Mouse (Mus musculus) gastrocnemius, adult 2 months (tissue): ENCODE measurements around the gene Syt3. TPM values are rescaled to one million over a fixed set of nuclear protein-coding genes. Genes with fewer than 3 reads are reported as not detected.
A peak's percentile ranks its signal among the peaks of the same experiment; 100 is the strongest.

ENCODE experiments used
- DNase-seq: peaks from one replicate; pipeline ENCODE4 v3.0.0; 2022
- H3K27ac ChIP-seq: fragments of 200-600 bp; 2 replicates; pipeline ENCODE4 v1.8.1; 2022; ENCODE audit warnings: mild to moderate bottlenecking
- H3K4me3 ChIP-seq: fragments of 200-600 bp; 2 replicates; pipeline ENCODE4 v1.8.1; 2022; ENCODE audit warnings: mild to moderate bottlenecking, moderate library complexity
- CTCF ChIP-seq: fragments of 200-600 bp; IDR thresholded peaks from 2 replicates; pipeline ENCODE4 v1.8.1; 2022; ENCODE audit warnings: antibody characterized with exemption, mild to moderate bottlenecking, moderate library complexity
- intact Hi-C: fragments of 180-260 bp; cut with DNase I; formaldehyde crosslinking; loops from one replicate; pipeline ENCODE4 v1.15.1; 2025
- long read RNA-seq, 2 experiments: library from polyadenylated mRNA; stranded (forward); transcript quantifications; one replicate each; pipeline ENCODE4 v2.0.0; 2021
- total RNA-seq, 2 experiments: library from RNA; stranded (reverse); gene quantifications; 2 replicates each; pipeline ENCODE4 v1.2.3; 2021

The Syt3 gene
- total RNA-seq, result 1 to 10 TPM; 2.3 to 3.6 TPM
- long read RNA-seq, experiment 1, partial matches to known transcripts, result 2 of 8 reads
- long read RNA-seq, experiment 1, other reads (novel, unspliced or antisense), result 3 of 8 reads
- long read RNA-seq, experiment 2, partial matches to known transcripts, result 4 of 8 reads
- long read RNA-seq, experiment 2, other reads (novel, unspliced or antisense), result 2 of 8 reads

DNA sequence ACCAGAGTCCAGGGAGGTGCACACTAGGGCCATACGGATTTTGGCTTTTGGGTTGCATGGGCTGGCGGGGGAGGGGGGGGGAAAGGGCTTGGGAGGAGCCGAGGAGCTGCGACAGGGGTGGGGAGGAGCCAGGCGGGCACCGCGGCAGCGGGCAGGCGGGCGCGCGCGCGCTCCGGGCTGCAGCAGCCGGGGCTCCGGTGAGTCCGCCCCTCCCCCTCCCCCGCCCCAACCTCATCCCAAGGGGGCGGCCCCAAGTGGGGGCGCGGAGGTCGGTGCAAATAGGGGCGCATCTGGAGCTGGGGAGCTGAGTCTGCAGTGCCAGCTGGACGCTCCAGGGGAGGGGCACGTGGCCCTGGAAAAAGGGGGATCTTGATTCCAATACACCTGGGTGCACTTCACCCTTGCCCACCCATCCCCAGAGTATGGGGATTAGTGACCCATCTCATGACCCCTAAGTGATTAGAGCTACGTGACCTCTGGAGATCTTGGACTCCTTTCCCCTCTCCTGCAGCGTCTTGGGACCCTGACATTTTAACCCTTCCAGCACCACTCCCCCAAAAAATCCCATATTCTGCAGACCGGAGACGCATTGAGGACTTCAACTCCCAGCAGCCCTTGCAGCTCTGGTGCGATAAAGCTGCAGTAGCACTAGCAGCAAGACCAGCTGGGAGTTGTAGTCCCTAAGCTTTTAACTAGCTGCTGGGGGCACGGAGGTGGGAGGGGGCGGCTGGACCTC lies at the start of gene Syt3:
Gene Syt3, plus strand, starts transcription at position 123 of the 736 bp plus-strand sequence.
- Histone ChIP-seq H3K27ac (peak within 1 kb of the TSS; percentile 71), H3K4me3 (peak within 1 kb of the TSS; percentile 87)
- no peak for TF ChIP-seq CTCF
- DNase-seq, result peak; percentile 74
- intact Hi-C loops, result no loop called here

DNA sequence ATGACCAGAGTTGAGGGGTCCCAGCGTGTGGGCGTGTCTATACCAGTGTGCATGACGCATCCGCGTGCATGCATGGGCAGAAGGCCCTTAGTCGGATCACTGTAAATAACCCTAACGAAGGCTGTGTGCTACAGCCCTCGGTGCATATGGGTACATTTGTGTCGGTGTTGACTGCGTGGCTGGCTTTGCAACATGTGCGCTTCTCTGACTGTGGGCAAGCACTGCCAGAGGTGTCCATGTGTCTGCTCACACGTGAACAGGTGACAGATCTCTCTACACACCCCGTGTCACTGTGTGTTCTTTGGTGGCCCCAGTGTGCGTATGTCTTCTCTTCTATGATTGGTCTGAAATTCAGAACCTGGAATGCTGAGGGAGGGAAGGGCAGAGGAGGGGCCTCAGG lies 49.8 kb upstream of the Syt3 start:
- intact Hi-C loops, result no loop called here
- H3K4me3 ChIP-seq, result no peak overlapping the region
- no peak for TF ChIP-seq CTCF
- no peak overlapping the region for H3K27ac ChIP-seq
- DNase-seq, result no peak

- Histone ChIP-seq H3K27ac (no peak overlapping the region), H3K4me3 (no peak overlapping the region)
- intact Hi-C loops, result no loop called here
- TF ChIP-seq CTCF, result no peak
- DNase-seq, result peak; percentile 37
These were observed 48.6 kb upstream of the Syt3 start for GRCm38 (mm10) chr7:44335031-44335878.

DNA sequence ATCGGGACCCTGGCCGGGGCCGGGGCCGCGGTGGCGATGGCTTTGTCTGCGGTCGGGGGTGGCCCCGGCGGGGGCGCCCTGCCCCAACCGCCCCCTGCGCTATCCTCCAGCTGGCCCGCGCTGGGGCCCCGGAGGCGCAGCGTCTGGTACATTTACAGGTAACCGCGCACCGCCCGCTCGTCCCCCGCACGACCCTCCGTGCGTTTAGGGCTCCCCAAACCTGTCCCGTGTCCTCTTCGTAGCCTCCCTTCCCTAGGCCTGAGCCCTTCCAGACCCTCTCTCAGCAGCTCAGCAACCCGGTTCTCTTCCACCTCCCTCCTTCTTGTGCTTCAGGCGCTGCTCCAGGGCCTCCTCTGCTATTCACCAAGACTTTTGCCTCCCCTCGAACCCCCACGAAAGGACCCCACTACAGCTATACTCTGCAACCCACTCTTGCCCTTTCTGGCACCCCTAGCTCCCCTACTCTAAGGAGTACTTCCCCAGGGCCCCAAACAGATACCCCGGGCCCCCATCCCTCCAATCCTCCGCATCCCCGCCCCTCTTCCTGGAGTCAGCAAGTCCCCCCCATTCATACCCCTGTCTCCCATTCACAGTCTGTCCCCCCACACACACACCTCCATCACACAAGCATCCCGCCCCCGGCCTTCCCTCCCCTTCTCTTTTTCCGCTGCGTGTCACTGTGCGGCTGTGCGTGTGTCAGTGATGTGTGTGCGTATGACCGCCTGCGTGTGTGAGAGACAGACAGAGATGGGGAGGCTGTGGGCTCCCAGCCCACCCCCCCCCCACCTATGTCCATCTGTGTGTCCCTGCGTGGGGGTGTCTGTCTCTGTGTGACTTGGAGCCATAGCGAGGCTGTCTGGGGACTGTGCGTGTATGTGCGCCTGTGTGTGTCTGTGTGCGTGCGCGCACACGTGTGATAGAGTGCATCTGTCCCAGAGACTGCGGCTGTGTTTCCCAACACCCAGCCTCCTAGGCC lies 47.6 kb upstream of the Syt3 start:
- TF ChIP-seq CTCF, result no peak
- intact Hi-C loops, result no loop called here
- Histone ChIP-seq H3K4me3 (no peak overlapping the region), H3K27ac (no peak overlapping the region)
- DNase-seq, result no peak

DNA sequence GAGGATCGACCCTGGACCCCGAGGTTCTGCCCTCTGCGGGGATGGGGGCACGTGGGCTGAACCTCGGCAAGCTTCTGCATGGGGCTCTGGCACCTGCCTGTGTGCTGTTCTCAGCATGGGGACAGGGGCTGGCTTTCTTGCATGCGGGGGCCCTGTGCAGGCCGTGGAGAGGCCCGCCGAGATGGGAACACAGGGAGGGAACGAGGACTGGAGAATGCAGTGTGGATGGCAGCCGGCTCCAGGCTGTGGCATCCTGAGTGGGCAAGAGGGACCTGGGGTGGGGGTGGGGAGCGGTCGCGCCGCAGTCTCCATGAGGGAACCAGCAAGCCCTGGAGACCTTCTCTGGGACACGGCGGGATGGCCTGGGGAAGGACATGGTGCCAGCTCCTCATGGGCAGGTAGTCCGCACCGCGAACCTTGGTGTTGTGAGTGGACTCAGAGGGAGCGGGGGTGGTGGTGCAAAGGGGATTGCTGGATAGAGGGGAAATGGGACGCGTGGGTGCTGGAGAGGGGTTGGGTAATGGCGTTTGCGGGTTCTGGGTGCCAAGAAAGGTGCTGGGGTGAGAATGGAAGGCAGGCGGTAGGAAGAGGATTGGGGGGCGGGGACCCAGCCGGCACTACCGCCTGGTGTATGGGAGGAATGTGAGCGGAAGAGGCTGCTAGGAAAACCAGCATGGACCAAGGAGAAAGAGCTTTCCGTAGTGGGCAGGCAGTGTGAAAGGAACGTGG lies 46.6 kb upstream of the Syt3 start:
- DNase-seq, result no peak
- intact Hi-C loops, result no loop called here
- TF ChIP-seq CTCF, result no peak

DNA sequence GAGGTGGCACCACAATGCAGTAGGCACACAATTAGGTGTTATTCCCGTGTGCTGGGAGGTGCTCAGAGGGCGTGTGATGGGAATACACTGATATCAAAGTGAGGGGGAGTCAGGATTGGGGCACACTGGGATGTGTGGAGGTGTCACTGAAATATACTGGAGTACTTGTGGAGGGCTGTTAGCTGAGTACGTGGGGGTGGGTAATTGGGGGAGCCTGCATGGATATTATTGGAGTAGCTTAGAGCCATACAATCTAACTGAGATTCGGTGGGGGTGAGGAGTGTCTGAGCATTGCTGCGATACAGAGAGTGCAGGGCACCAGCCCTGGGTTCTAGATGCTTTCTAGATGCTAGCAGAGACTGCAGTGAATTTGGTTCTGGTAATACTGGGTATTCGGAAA lies 43.7 kb upstream of the Syt3 start:
- no peak for TF ChIP-seq CTCF
- H3K4me3 ChIP-seq, result no peak overlapping the region
- DNase-seq, result no peak
- intact Hi-C loops, result no loop called here
- H3K27ac ChIP-seq, result no peak overlapping the region

More for the DNA sequence above, 46.6 kb upstream of the Syt3 start:
- H3K4me3 ChIP-seq, result no peak overlapping the region
- H3K27ac ChIP-seq, result no peak overlapping the region

GRCm38 (mm10) chr7:44341119-44341518 lies 42.8 kb upstream of the Syt3 start:
- no peak overlapping the region for H3K27ac ChIP-seq
- intact Hi-C loops, result no loop called here
- TF ChIP-seq CTCF, result no peak
- DNase-seq, result no peak
- no peak overlapping the region for H3K4me3 ChIP-seq

GRCm38 (mm10) chr7:44341714-44342113 lies 42.2 kb upstream of the Syt3 start:
- no peak for TF ChIP-seq CTCF
- no peak overlapping the region for H3K27ac ChIP-seq
- intact Hi-C loops, result no loop called here
- DNase-seq, result no peak
- no peak overlapping the region for H3K4me3 ChIP-seq

DNA sequence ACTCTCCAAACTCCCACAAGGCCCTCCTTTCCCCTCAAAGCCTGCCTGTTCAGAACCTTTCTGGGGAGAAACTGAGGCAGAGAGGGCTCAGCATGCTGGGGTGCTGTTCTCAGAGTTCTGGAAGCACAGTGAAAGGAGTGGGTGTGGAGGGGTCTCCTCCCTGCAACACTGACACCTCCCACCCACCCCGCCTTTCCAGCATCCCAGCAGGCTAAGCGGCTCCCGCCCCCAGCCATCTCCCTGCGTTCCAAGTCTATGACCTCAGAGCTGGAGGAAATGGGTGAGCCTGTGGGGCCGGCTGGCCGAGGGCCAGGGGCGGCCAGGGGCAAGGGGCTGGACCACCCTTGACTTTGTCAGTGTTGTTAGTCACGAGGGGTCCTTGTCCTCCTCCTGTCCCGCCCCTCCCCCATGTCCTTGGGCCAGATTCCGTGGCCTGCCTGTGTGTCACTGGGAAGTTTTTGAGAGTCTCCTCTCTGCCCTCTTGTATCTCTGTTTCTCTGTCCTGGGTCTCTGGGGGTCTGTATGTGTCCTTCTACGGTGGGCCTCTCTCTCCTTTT lies 40.4 kb upstream of the Syt3 start:
- no peak for TF ChIP-seq CTCF
- Histone ChIP-seq H3K4me3 (no peak overlapping the region), H3K27ac (no peak overlapping the region)
- intact Hi-C loops, result no loop called here
- DNase-seq, result no peak

GRCm38 (mm10) chr7:44344622-44345021 lies 39.3 kb upstream of the Syt3 start:
- no peak overlapping the region for H3K27ac ChIP-seq
- intact Hi-C loops, result no loop called here
- peak overlapping the region; percentile 30 for H3K4me3 ChIP-seq
- no peak for DNase-seq
- TF ChIP-seq CTCF, result no peak

GRCm38 (mm10) chr7:44349043-44349442 lies 34.9 kb upstream of the Syt3 start:
- intact Hi-C loops, result no loop called here
- no peak for DNase-seq
- H3K27ac ChIP-seq, result no peak overlapping the region
- no peak for TF ChIP-seq CTCF
- H3K4me3 ChIP-seq, result no peak overlapping the region
